Mouse (Mus musculus) neural tube, embryonic 10.5 days (tissue): ENCODE measurements around the gene Mtch1.
"Not testable (repeated sequence)": the region's sequence is repeated elsewhere in the genome, so short reads cannot be mapped to it uniquely, and the experiment has no call there.

Source experiments
- DNase-seq: peaks from one replicate; pipeline ENCODE4 v3.0.0-alpha.2; 2017; ENCODE audit warnings: low spot score; ENCODE audit errors: extremely low spot score

Gene Mtch1

DNA sequence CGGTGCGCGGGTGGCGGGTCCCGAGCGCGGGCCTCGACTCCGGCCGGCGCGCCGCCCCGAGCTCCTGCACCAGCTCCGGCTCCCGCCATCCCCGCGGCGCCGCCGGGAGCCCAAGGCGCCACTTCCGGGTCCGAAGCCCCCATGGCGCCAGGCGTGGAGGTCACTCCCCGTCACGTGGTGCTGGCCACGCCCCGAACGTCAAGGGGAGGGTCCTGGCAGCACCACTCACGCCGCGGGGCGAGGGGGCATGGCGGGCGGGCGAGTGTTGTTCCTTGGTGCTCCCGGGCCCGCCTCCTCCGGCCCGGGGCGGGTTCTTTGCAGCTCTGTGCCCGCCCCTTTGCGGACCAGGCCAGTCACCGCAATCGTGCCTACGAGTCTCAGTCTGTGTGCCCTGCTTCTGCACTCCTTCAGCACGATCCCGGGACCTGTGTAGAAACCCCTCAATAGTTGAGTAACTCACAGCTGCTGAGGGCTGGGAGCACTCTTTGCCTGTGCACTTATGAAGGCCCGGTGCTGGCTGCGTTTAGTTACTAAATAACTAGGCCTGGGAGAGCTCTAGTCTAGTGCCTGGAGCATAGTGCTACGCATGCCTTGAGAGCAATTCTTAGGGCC lies at the start of gene Mtch1:
Gene Mtch1 (minus strand): TSS at position 290 of the 612 bp plus-strand sequence.
- DNase-seq = peak; percentile 100

DNA sequence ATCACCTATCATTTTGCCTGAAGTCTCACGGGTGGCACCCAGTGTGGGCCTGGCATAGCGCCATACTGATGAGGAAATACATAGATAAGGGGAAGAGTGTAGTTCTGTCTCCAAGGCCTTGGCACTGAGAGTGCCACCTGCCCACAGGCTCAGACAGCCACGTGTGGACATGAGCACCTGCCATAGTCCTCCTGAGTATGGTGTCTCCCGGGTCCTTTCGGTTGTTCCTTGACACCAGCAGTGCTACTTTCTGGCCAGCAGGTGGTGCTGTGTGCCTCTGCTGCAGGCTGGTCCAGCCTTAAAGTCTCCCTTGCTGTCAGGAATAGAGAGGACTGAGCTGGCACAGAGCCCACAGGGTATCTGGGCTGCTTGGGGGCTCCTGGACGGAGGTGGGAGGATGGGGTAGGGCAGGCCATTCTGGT lies 49.1 kb upstream of the Mtch1 start:
- DNase-seq = peak; percentile 89

DNA sequence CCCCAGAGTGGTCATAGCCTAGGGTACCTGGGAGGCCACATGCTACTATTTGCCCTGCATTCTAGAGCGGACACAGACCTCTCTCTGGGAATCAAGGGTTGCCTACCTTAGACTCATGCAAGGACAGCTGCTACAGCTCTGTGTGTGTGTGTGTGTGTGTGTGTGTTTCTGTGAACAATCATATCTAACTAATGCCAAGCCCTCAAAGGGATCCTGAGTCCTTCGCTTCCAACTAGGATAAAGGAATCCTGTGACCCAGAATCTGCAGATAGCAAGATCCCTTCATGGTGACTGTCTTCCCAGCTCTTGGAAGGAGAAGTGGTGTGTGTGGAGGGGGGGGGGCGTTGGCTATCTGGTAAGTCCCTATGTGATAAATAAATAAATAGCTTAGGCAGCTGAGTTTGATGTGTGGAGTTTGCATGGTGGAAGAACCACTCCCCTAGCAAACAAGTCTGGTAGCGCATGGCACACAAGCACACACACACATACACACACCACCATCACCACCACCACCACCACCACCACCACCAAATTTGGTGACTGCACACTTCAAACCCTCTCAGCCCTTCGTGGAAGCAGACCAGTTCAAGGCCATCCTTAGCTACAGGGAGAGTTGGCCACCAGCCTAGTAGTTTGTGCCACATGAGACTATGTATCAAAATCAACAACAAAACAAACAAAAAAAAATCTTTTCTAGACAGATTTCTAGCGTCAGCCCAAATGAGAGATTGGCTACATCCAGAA lies 48.5 kb upstream of the Mtch1 start:
- no peak for DNase-seq

DNA sequence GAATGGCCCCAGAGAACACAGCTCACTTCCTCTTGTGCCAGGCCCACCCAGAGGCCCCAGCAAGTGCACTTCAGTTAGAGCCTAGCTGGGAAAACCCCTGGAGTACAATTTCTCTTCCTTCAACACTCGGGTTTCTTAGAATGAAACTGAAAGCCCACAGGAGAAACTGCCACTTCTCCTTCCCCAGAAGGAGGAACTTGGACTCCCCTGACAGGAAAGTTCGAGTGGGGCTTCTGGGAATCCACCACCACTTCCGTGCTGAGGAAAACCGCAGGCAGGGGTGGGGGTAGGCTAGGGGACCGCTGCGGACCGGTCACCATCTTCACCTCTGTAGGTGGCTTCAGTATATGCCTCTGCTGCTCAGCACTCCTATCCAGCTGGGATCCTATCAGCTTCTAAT lies 47.6 kb upstream of the Mtch1 start:
- DNase-seq = no peak

DNA sequence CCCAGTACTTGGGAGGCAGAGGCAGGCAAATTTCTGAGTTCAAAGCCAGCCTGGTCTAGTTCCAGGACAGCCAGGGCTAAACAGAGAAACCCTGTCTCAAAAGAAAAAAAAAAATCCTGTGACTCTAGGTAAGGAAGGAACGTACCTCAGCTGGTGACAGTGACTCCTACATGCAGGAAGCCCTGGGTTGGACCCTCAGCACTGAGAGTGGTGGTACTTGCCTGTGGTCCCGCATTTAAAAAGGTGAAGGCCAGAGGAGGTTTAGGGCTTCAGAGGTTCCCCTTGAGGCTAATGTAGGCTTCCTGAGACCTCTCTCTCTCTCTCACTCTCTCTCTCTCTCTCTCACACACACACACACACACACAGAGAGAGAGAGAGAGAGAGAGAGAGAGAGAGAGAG lies 47.0 kb upstream of the Mtch1 start:
- not testable (repeated sequence) for DNase-seq

DNA sequence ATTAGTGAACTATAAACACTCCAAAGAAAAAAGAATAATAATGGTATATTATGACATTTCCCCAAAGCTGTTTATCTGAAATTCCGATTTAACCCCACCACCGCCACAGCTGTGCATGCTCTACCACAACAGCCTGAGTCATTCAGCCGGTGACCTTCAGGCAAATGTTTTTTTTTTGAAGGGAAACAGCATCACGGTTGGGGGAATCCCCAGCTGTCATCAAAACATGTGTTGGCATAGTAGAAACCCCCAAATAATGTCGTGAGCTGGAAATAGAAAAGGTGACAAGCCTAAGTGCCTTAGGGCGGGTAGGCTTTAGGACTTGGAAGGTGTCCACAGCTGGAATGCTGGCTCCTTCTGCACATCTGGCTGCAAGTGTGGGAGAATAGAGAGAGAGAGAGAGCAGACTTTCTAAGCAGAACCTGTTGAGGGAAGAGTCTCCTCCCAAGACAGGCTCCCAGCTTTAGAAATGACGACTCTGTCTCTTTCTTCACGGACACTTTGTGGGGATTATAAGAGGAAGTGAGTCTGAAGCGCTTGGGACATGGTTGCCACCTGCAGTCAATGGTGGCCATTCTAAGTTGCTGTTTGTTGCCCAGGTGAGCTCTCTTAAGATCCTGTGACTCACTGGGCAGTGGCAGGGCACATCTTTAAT lies 46.5 kb upstream of the Mtch1 start:
- DNase-seq = no peak

DNA sequence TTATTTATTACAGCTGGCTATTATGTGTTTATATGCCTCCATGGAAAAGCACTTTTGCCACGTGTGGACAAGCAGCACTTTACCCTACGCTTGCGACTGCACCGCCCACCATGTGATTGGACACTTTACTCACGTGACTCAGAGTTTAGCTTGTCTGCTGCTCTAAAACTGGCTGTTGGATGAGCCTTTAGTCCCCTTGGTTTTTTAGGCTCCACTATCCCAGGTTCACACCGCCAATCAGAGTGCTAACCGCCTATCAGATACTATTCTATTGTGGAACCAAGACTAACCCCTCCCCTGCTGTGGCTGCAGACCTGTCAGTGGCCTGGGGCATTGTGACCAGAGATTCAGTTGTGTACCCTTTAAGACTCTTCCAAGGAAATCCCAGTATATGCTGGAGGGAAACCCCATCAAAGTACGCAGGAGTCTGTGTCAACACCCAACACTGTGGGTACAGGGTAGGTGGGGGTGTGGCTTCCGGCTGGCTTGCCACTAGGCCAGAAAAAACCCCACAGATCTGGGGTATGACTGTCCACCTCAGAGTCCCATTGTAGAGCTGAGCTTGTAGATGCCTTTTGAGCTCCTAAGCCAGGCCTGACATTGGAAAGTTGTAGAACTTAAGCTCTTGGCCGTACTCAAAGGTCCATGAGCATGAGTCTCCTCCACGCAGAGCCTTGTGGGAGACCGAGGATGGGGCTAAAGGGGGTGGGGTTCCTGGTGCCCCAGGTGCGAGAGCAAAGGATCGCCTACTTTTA lies 45.8 kb upstream of the Mtch1 start:
- no peak for DNase-seq

DNA sequence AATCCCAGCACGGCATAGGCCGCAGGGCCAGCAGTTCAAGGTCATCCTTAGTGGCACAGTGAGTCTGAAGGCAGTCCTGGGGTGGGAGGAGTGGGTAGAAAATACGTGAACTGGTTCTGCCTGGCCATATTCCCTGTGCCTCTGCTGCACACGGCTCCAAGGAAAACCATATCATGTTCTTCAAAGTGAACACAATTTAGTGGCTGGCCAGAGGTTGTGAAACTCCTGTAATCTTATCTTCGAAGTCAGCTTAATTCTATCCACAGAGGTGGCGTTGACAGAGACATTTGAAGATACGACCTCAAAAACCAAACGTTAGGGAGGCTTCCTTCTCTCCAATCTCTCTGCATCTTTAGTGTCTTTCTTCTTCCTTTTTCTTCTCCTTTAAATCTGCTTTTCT lies 43.5 kb upstream of the Mtch1 start:
- DNase-seq = no peak

DNA sequence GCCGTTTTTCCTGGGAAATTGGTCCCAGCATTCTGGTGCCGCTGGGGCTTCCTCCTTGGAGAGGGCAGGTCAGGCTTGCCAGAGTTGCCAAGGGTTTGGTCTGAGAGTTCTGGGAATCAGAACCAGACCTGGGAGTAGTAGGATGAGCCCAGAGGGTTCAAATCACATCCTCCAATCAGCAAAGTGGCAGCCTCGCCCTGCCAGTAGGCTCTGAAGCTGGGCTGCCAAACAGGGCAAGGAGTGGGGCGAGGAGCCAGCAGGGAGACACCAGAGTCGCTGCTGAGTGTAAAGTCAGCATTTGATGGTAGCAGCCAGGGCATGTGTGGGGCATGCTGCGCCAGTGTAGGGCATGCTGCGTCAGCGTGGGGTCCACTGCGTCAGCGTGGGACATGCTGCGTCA lies 41.2 kb upstream of the Mtch1 start:
- no peak for DNase-seq

DNA sequence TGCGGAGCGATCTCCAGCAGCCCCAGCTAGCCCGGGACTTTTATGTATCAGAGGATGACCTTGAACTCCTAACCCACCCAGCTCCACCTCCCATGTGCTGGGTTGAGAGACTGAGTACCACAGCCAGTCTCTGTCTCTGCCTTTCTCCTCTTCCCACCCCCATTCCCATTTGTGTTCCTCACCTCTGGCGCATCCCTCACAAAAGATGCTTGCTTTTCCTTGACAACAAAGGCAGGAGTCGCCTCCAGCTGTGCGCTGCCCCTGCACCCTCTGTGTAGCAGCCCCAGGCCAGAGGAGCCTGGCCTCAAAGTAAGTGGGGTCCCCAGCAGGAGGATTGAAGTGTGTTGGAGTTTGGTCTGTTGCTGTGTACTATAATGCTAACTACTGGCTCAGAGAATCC lies 38.0 kb upstream of the Mtch1 start:
- no peak for DNase-seq

DNA sequence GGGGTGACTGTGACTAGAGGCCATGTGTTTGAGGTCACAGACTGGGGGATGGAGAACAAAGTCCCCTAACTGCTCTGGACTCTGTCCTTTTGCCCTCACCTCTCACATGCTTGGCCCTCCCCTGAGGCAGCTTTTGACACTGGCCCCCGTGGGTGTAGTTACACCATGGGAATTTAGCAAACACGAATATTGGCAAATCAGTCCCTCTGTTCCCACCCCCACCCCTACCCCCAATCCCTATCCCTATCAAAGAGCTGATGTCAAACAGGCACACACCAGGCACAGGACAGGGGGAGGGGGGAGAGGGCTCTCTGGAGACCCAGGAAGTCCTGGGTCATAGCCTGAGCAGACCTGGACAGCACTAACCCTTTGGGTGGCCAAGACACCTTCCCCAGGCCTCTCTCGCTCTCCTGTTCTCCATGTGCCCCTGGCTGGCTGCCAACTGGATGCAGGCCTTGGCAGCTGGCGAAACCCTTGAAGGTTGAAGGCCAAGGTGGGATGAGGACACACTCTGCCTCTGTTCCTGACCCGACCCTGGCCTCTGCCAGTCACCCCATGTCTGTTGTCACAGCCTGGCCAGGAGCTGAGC lies 37.2 kb upstream of the Mtch1 start:
- no peak for DNase-seq

DNA sequence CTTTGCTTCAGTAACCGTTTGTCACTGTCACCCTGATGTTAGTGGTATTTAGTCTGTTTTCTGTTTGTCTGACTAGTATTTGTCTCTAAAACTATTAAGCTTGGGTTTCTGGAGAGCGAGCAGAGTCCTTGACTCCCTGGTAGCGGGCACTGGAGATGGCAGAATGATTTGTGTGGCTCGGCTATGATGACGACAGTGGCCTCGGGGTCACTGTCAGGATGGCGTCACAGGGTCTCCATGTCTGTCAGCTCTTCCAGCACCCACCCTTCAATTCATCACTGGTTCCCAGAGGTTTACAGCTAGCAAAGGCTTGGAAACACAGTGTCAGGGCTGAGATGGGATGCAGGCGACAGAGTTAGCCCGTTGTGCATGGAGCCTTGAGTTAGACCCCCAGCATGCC lies 36.2 kb upstream of the Mtch1 start:
- DNase-seq = no peak

DNA sequence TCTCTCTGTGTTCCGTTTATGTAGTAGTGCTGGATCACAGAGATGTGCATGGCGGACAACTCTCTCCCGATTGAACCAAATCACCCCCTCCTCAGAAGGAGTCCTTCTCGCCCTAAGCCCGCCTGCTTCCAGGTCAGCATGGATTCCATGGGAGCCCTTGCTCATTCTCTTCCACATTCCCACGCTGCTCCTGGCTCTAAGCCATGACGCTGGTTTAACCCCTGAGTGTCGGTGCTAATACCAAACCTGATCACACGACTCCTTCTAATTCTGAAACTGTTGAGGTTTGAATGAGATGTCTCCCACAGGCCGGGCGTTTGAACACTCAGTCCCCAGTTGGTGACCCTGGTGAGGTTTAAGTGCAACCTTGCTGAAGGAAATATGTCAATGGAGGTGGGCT lies 34.7 kb upstream of the Mtch1 start:
- no peak for DNase-seq

DNA sequence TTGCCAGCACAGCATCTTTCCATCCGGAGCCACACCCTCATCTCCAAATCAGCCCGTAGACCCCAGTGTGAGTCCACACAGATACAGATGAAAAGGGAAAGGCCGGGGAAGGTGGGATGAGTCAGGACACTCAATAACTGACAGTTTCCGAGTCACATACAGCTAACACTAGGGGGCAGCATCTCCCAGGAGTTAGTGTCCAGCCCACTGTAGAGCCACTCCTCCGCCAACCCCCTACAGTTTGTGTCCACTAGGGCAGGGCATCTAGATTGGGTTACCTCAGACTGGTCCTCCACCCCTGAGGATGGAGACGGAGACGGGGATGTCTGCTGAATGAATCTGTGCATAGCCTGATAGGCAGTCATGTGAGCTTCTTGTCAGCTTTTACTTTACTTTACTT lies 33.7 kb upstream of the Mtch1 start:
- peak; percentile 71 for DNase-seq

DNA sequence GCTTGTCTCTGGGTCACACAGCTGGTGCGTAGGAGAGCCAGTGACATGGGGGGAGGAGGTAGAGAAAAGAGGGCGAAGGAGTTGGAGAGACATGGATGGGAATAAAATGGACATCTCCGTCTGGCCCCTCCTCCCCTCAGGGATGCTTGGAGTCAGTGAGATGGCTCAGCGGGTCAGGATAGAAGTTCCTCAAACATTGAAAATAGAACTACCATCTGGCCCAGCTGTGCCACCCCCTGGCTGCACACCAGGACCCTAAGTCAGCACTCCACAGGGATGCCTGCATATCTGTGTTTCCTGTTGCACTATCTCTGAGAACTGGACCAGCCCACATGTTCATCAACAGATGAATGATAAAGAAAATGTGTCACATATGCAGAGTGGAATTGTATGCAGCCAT lies 32.5 kb upstream of the Mtch1 start:
- DNase-seq = no peak

DNA sequence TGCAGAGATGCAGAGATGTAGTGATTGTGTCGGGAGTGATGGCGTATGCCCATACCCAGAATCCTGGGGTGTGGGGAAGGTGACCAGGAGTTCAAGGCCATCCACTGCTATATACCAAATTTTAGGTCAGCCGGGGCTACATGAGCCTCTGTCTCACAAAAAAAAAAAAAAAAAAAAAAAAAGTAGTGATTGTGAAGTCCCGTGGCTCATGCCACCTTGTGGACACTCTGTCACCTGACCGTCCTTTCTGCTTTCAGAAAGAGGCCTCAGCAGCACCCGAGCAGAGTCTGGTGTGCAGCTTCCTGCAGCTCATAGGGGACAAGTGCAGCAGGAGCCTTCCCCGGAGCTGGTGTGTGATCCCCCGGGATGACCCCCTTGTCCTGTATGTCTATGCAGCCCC lies 30.3 kb upstream of the Mtch1 start:
- DNase-seq = no peak

DNA sequence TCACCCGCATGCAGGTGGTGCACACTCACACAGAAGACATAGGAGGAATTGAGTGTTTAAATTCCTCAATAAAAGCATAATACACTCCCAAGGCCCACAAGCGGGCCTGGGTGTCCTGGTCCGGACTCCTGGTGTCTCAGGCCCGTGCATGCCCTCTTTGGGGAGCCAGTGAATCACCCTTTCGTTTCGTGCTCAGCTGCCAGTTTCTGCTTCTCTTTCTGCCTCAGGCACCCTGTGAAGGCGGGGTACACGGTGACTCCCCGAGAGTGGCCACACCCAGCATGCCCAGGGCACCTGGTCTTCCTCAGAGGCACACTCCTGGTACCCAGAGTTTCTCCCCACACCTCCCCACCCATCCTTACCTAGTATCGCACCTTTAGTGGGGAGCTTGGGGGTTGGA lies 28.1 kb upstream of the Mtch1 start:
- no peak for DNase-seq

DNA sequence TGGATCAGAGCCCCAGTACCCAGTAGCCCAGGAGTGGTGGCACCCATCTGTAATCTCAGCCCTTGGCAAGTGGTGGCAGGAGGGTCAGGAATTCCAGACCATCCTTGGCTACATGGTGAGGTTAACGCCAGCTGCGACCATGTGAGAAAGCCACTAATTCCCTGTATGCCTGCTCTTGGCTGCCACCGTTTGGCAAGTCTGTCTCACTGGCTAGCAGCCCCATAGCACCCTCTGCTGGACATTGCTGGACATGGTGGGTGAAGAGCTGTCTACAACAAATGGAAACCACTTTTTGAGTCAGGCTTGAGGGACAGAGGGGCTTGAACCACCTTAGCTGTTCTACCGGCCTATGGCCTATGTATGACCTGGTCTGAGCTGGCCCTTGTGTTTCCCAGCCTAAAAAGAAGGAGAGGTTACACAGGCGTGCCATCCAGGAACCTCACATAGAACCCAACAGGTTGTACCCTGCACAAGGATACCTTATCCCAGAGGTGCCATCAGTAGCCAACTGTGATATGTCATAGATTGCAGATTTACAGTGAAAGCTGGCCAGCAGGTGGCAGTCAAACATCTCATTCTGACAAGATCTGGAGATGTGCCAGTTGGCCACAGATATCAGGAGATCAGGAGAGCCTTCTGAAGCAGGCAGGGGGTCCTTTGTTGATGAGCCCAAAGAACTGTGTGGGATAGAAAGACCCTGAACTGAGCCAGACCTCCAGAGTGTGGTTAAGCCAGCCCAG lies 23.4 kb upstream of the Mtch1 start:
- peak; percentile 95 for DNase-seq

DNA sequence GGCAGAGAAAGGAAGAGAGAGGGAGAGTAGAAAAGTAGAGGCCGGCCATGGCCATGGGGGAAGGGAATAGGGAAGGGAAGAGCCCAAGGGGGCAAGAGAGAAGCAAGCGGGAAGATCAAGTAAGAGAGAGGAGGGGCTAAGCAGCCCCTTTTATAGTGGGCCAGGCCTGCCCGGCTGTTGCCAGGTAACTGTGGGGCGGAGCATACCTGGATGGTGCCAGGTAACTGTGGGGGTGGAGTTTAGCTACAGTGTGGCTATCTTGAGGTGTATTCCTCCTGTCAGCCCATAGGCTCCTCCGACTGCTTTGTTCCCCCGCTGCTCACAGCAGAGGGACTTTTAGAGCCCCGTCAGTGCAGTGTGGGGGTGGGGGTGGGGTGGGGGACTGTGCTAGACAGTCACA lies 21.0 kb upstream of the Mtch1 start:
- no peak for DNase-seq

DNA sequence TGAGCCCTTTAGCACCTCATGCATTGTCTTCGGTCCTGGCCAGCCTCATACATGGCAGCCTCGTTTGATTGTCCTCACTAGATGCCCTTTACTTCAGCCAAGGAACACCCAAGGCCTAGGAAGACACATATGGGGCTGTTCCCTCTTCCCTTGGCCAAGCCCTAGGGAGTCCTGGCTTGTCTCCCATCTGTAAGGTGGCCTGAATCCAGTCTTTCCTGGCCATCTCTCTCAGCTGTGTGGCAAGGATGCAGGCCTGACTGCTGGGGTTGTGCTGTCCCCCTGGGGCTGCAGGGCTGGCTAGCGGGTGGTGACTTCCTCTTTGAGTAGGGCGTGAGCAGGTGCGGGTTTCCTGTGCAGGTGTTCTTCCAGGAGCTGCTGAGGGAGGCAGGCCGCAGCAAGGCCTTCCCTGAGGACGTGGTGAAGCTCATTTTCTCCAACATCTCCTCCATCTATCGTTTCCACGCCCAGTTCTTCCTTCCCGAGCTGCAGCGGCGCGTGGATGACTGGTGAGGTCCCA lies 17.4 kb upstream of the Mtch1 start:
- no peak for DNase-seq

DNA sequence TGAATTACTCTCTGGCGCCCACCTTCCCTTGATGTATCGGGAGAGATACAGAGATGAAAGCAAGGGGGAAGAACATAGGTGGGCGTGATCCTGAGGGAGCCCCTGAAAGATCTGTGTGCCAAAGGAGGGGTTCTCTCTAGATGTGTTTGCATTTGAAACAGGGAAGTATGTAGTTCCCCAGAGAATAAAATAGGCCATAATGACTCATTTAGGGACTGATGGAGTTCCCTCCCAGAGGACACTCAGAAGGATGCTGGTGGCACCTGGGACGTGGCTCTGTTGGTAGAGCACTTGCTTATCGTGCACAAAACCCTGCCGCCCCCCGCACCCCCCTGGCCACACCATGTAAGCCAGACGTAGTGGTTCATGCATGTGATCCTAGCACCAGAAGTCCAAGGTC lies 15.4 kb upstream of the Mtch1 start:
- no peak for DNase-seq
